Mouse (Mus musculus): ENCODE measurements around the gene Sult2a8.
"Not testable (repeated sequence)": the region's sequence is repeated elsewhere in the genome, so short reads cannot be mapped to it uniquely, and the experiment has no call there.

- not testable (repeated sequence) for TF ChIP-seq CTCF (IDR thresholded peaks at IDR 0.05; ENCODE audit: borderline replicate concordance, insufficient read depth, low read depth, low read length); POLR2A (IDR thresholded peaks at IDR 0.05; ENCODE audit: borderline replicate concordance, insufficient read depth, low read length)
These were observed 47.2 kb downstream of the Sult2a8 start for GRCm38 (mm10) chr7:14399363-14399762.
